Mouse (Mus musculus): ENCODE results near the gene Gm8237.
"Not testable (repeated sequence)": the region's sequence is repeated elsewhere in the genome, so short reads cannot be mapped to it uniquely, and the experiment has no call there.

Gm8237 gene

GRCm38 (mm10) chr14:5880241-5880640 lies at the start of gene Gm8237:
Gm8237 (minus strand) TSS chr14:5880382.
- DNase-seq (ENCODE audit: low spot score in 2 of 2): peak in 1 of 2 experiments; percentile 5

- not testable (repeated sequence) for DNase-seq (ENCODE audit: low spot score in 2 of 2)
Measured at GRCm38 (mm10) chr14:5923276-5923675, 43.1 kb upstream of the Gm8237 start.

GRCm38 (mm10) chr14:5918330-5918942 lies 38.3 kb upstream of the Gm8237 start:
- not testable (repeated sequence) for DNase-seq (ENCODE audit: low spot score in 2 of 2)

- DNase-seq (ENCODE audit: low spot score in 2 of 2): not testable (repeated sequence)
Measured at GRCm38 (mm10) chr14:5913701-5914100, 33.5 kb upstream of the Gm8237 start.

- DNase-seq (ENCODE audit: low spot score in 2 of 2): not testable (repeated sequence)
Measured at GRCm38 (mm10) chr14:5879791-5880190, 391 bp downstream of the Gm8237 start.

GRCm38 (mm10) chr14:5879136-5879535 lies 1.0 kb downstream of the Gm8237 start:
- DNase-seq (ENCODE audit: low spot score in 2 of 2): peak; percentile 25 to 46

GRCm38 (mm10) chr14:5855911-5856310 lies 24.3 kb downstream of the Gm8237 start:
- DNase-seq (ENCODE audit: low spot score in 2 of 2): not testable (repeated sequence)

GRCm38 (mm10) chr14:5830229-5830628 lies 50.0 kb downstream of the Gm8237 start, which contains the start of gene Gm3424:
Gm3424 (minus strand) TSS chr14:5830329.
- not testable (repeated sequence) for DNase-seq (ENCODE audit: low spot score in 2 of 2)

GRCm38 (mm10) chr14:5812699-5813356 lies 67.4 kb downstream of the Gm8237 start:
- DNase-seq (ENCODE audit: low spot score in 2 of 2): not testable (repeated sequence)

Measured in cerebellum, postnatal 4 days (tissue).